Mouse (Mus musculus): Measurements from ENCODE around the gene Cd48. TPM values are rescaled to one million over a fixed set of nuclear protein-coding genes. Genes with fewer than 3 reads are reported as not detected.

Gene Cd48
- polyA plus RNA-seq (2012; fragmentation: generic; extraction: Trizol): under 1 TPM in 1 of 2 experiments, not detected in 1; 0.15 TPM

GRCm38 (mm10) chr1:171681531-171682299 lies at the start of gene Cd48:
Gene Cd48 (plus strand): TSS chr1:171682009.

DNA sequence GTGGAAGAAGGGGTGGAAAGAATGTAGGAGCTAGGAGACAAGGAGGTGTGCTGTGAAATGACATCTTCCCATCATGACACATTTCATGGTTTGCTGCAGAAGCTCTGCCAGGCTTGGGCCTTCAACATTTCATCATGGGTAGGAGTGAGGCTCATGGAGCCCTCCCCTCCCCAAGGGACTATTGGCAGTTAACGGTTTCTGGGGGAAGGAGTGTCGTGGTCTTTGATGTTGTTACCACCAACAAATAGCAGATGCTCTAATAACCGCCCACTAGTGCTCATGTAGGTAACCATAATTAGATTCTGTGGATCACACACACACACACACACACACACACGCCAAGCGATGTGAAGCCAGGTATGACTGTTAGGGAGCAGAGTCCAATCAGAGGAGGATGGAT lies 29.1 kb upstream of the Cd48 start, which contains the start of gene Slamf7:
Gene Slamf7 (minus strand): TSS at position 302 of the 400 bp plus-strand sequence.

Other genes with a start within 250 kb of the Cd48 start
- gene F11r, start 244.5 kb upstream of the Cd48 start, polyA plus RNA-seq (2012; fragmentation: generic; extraction: Trizol): under 1 TPM in 1 of 2 experiments, not detected in 1; 0.13 TPM
- 1 to 10 TPM in 1 of 2 experiments, under 1 TPM in 1; 0.81 to 6.3 TPM for gene Alyref2, start 178.5 kb upstream of the Cd48 start, polyA plus RNA-seq (2012; fragmentation: generic; extraction: Trizol)
- not detected for gene Itln1, start 146.7 kb upstream of the Cd48 start, polyA plus RNA-seq (2012; fragmentation: generic; extraction: Trizol)
- not detected for gene Cd244a, start 122.8 kb upstream of the Cd48 start, polyA plus RNA-seq (2012; fragmentation: generic; extraction: Trizol)
- gene Ly9, start 74.6 kb upstream of the Cd48 start, polyA plus RNA-seq (2012; fragmentation: generic; extraction: Trizol): not detected
- gene Slamf7, start 29.0 kb upstream of the Cd48 start, polyA plus RNA-seq (2012; fragmentation: generic; extraction: Trizol): not detected
- gene Slamf1, start 85.1 kb downstream of the Cd48 start, polyA plus RNA-seq (2012; fragmentation: generic; extraction: Trizol): under 1 TPM in 1 of 2 experiments, not detected in 1; 0.04 TPM
- gene Cd84, start 157.7 kb downstream of the Cd48 start, polyA plus RNA-seq (2012; fragmentation: generic; extraction: Trizol): not detected
- not detected for gene Gm10521, start 213.7 kb downstream of the Cd48 start, polyA plus RNA-seq (2012; fragmentation: generic; extraction: Trizol)
- under 1 TPM in 1 of 2 experiments, not detected in 1; under 0.01 TPM for gene Slamf6, start 235.5 kb downstream of the Cd48 start, polyA plus RNA-seq (2012; fragmentation: generic; extraction: Trizol)

Measured in C3H10T1/2 (cell line).